Mouse (Mus musculus) megakaryocyte, embryonic 14.5 days (primary cell): Measurements from ENCODE around the gene Wdtc1.

Experiments
- FLI1 ChIP-seq: IDR thresholded peaks from 2 replicates; pipeline ENCODE4 v1.6.1; 2012; ENCODE audit warnings: low read length, inconsistent platforms, mixed read lengths
- GATA1 ChIP-seq: IDR thresholded peaks from 3 replicates; pipeline ENCODE4 v1.6.1; 2012; ENCODE audit warnings: mixed read lengths, low read length, inconsistent platforms, borderline replicate concordance

DNA sequence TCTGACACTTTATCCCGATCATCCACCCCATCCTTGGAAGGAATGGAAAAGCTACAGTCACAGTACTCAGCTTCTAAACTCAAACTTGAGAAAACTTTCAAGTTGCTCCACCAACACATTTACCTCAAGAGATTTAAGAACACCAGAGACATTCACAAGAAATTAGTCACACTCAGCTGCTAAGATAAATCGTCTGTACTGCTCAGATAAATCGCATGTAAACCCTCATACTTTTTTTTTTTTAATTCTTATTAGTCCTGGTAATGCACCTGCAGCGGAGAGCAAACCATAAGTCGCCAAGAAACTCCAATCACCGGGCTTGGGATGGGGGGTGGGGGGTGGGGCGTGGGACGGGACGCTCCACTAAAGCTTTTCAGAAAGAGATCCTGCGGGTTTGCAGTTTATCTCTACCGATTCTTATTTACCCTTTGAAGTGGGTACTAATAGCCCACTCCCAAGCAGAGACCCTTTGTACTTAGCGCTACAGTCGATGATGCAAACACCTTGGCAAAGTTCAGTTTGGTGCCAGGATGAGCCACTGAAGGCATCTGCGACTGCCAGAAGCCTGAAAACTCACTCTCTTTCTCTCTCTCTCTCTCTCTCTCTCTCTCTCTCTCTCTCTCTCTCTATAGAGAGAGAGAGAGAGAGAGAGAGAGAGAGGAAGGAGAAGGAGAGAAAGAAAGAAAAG, 15.3 kb downstream of the Wdtc1 start:
- TF ChIP-seq GATA1 (no peak), FLI1 (no peak)
